Mouse (Mus musculus) heart, adult 2 months (tissue): ENCODE data around the gene Ift81.

Source experiments
- CTCF ChIP-seq: fragments of 200-600 bp; IDR thresholded peaks from 2 replicates; pipeline ENCODE4 v1.8.1; 2022; ENCODE audit warnings: antibody characterized with exemption, mild to moderate bottlenecking, moderate library complexity
- EP300 ChIP-seq: fragments of 200-500 bp; IDR thresholded peaks from 2 replicates; pipeline ENCODE4 v1.6.1; 2011; ENCODE audit warnings: low read depth, low read length, control low read depth; ENCODE audit not compliant: insufficient read depth
- POLR2A ChIP-seq: fragments of 200-500 bp; IDR thresholded peaks from 2 replicates; pipeline ENCODE4 v1.6.1; 2011; ENCODE audit warnings: mild to moderate bottlenecking, low read depth, low read length, control low read depth; ENCODE audit not compliant: insufficient read depth

GRCm38 (mm10) chr5:122547251-122547714 is 67.0 kb downstream of the Ift81 start:
- TF ChIP-seq CTCF = peak; percentile 83
- TF ChIP-seq POLR2A = 0 out of 2 replicates have a peak, but pooled peaks have one; percentile 14
- TF ChIP-seq EP300 = peak; percentile 53; the same call in 1 of the 2 replicates
